Mouse (Mus musculus) liver, embryonic 12.5 days (tissue): ENCODE results near the gene Zfp846. TPM values are rescaled to one million over a fixed set of nuclear protein-coding genes. Genes with fewer than 3 reads are reported as not detected.

ENCODE experiments used
- polyA plus RNA-seq: library from polyadenylated mRNA; unstranded; fragments of >200 nt; fragmentation: Nextera tagmentation; extraction: Ambion mirVana; gene quantifications from 2 replicates; pipeline ENCODE4 v1.2.1, GENCODE M21; 2016

Zfp846 gene
- polyA plus RNA-seq, 1 experiment from 2014 or later, result 4.4 TPM

Other genes starting within 250 kb of the Zfp846 start
- not detected in 2 replicates for gene Olfr18, start 245.2 kb upstream of the Zfp846 start, polyA plus RNA-seq
- 13.7 and 16.1 TPM in 2 replicates for gene Zfp560, start 196.1 kb upstream of the Zfp846 start, polyA plus RNA-seq
- gene Zfp26, start 121.1 kb upstream of the Zfp846 start, polyA plus RNA-seq, result 8.5 TPM in 2 replicates
- 8.2 and 8.7 TPM in 2 replicates for gene Zfp426, start 88.5 kb upstream of the Zfp846 start, polyA plus RNA-seq
- gene Zfp266, start 59.9 kb upstream of the Zfp846 start, polyA plus RNA-seq, result 27.1 and 27.8 TPM in 2 replicates
- 307 TPM in 2 replicates for gene Ubl5, start 61.6 kb downstream of the Zfp846 start, polyA plus RNA-seq
- 6.2 and 6.4 TPM in 2 replicates for gene Fbxl12, start 63.5 kb downstream of the Zfp846 start, polyA plus RNA-seq
- gene Pin1, start 70.8 kb downstream of the Zfp846 start, polyA plus RNA-seq, result 37.2 and 39.0 TPM in 2 replicates
- 0.28 and 0.32 TPM in 2 replicates for gene Olfm2, start 165.1 kb downstream of the Zfp846 start, polyA plus RNA-seq
- 0.02 and 0.06 TPM in 2 replicates for gene Col5a3, start 233.8 kb downstream of the Zfp846 start, polyA plus RNA-seq
- gene Rdh8, start 237.2 kb downstream of the Zfp846 start, polyA plus RNA-seq, result not detected in 2 replicates